In genomic region chr2:146423032-146423691, GRCm38 (mm10) we compare ENCODE assay signal across 22 mouse cellular contexts.
DNase-seq lines count a peak whose midpoint lies in the region; ATAC-seq and TF ChIP-seq lines count a peak whose summit lies in the region.
"Had no signal": no experiment of that assay in that cellular context is flagged by ENCODE, and none has a peak within 500 bp of the region (broad histone marks: within the 10 kb centered on the region; RNA-seq: fewer than 3 reads in every experiment).

No protein-coding gene starts in this region.

- no peak overlapping the region for H3K9ac ChIP-seq in forebrain, postnatal 0 days
- no peak overlapping the region for H3K9ac ChIP-seq in forebrain, embryonic 13.5 days
- H3K9ac ChIP-seq in midbrain, embryonic 14.5 days (replicated peaks; ENCODE audit: low read length) = no peak overlapping the region
- H3K9ac ChIP-seq: embryonic facial prominence, embryonic 12.5 days; heart, embryonic 12.5 days; kidney, embryonic 15.5 days; lung, embryonic 15.5 days; stomach, embryonic 15.5 days had no signal

- H3K36me3 ChIP-seq in forebrain, postnatal 0 days (ENCODE audit: insufficient read depth) = no peaks in the 10 kb centered on the region
- 0 out of 2 replicates have a peak, but pooled peaks cover 16% of the 10 kb centered on the region for H3K36me3 ChIP-seq in forebrain, embryonic 13.5 days (ENCODE audit: poor library complexity, severe bottlenecking)
- H3K36me3 ChIP-seq in midbrain, embryonic 14.5 days (ENCODE audit: control insufficient read depth, insufficient read depth, low read length) = peaks cover 16% of the 10 kb centered on the region; the same call in 1 of the 2 replicates
- H3K36me3 ChIP-seq in midbrain, embryonic 10.5 days = no peaks in the 10 kb centered on the region
- H3K36me3 ChIP-seq: embryonic facial prominence, embryonic 12.5 days; heart, embryonic 12.5 days; stomach, embryonic 15.5 days had no signal

- no peak for TF ChIP-seq CTCF in forebrain, postnatal 0 days (IDR thresholded peaks at IDR 0.05; ENCODE audit: low read depth)
- no peak for TF ChIP-seq CTCF in brain, embryonic 14.5 days (IDR thresholded peaks at IDR 0.05; ENCODE audit: borderline replicate concordance, extremely low read depth, insufficient read depth, insufficient read length)

- TF ChIP-seq POLR2A in brain, embryonic 14.5 days (IDR thresholded peaks at IDR 0.05; ENCODE audit: borderline replicate concordance, extremely low read depth, insufficient read depth, insufficient read length, poor library complexity, severe bottlenecking) = no peak

- peak; percentile 32 for DNase-seq in adrenal gland, postnatal 25 days
- no peak for DNase-seq in adrenal gland, postnatal 10 days
- peak; percentile 59 for DNase-seq in forebrain, postnatal 0 days
- DNase-seq in midbrain, embryonic 14.5 days = peak; percentile 21
- DNase-seq in midbrain, embryonic 10.5 days (ENCODE audit: low spot score) = no peak
- peak; percentile 43 for DNase-seq in brain, embryonic 14.5 days (ENCODE audit: low read depth)
- no peak for DNase-seq in thymus, adult 18-20 months
- DNase-seq: cerebellum, adult 9-11 months; embryo, embryonic 11 days; heart, adult 2 months; kidney, postnatal 25 days; liver; right cerebral cortex, postnatal 14 days; thymus, postnatal 14 days had no signal

- H3K4me3 ChIP-seq in forebrain, postnatal 0 days (ENCODE audit: low read depth, low read length) = no peak overlapping the region
- H3K4me3 ChIP-seq in forebrain, embryonic 13.5 days = no peak overlapping the region
- H3K4me3 ChIP-seq in midbrain, embryonic 14.5 days (replicated peaks; ENCODE audit: low read depth, low read length) = no peak overlapping the region
- no peak overlapping the region for H3K4me3 ChIP-seq in midbrain, embryonic 10.5 days
- H3K4me3 ChIP-seq: embryonic facial prominence, embryonic 12.5 days; heart, adult 2 months; heart, embryonic 12.5 days; kidney, embryonic 15.5 days; lung, embryonic 15.5 days; stomach, embryonic 15.5 days had no signal

- ATAC-seq in forebrain, postnatal 0 days = peak; percentile 70
- ATAC-seq in forebrain, embryonic 13.5 days = no peak; the same call in 1 of the 2 replicates
- no peak for ATAC-seq in midbrain, embryonic 14.5 days (ENCODE audit: low FRiP score, low TSS enrichment)
- ATAC-seq: intestine, embryonic 16.5 days had no signal

- WGBS in forebrain, postnatal 0 days = 43% methylated on average over 5 of the region's 5 CpGs
- WGBS in forebrain, embryonic 13.5 days = 83% methylated on average over 5 of the region's 5 CpGs
- 66% methylated on average over 5 of the region's 5 CpGs for WGBS in midbrain, embryonic 14.5 days
- WGBS in midbrain, embryonic 10.5 days = 93% methylated on average over 5 of the region's 5 CpGs

- H3K4me2 ChIP-seq in forebrain, postnatal 0 days (ENCODE audit: low read depth) = no peak overlapping the region
- no peak overlapping the region for H3K4me2 ChIP-seq in forebrain, embryonic 13.5 days
- no peak overlapping the region for H3K4me2 ChIP-seq in midbrain, embryonic 14.5 days (ENCODE audit: low read length)
- H3K4me2 ChIP-seq: embryonic facial prominence, embryonic 12.5 days; heart, embryonic 12.5 days; kidney, embryonic 15.5 days; lung, embryonic 15.5 days; midbrain, embryonic 11.5 days; stomach, embryonic 15.5 days had no signal

- 0 out of 2 replicates have a peak, but pooled peaks cover 2% of the 10 kb centered on the region for H3K4me1 ChIP-seq in forebrain, postnatal 0 days (ENCODE audit: insufficient read depth)
- no peaks in the 10 kb centered on the region for H3K4me1 ChIP-seq in forebrain, embryonic 13.5 days
- H3K4me1 ChIP-seq in midbrain, embryonic 14.5 days (ENCODE audit: control insufficient read depth, insufficient read depth, low read length) = no peaks in the 10 kb centered on the region
- H3K4me1 ChIP-seq in midbrain, embryonic 10.5 days = no peaks in the 10 kb centered on the region
- H3K4me1 ChIP-seq: embryonic facial prominence, embryonic 12.5 days; heart, embryonic 12.5 days; kidney, embryonic 15.5 days; lung, embryonic 15.5 days; stomach, embryonic 15.5 days had no signal

- H3K9me3 ChIP-seq in forebrain, postnatal 0 days (ENCODE audit: low read length) = no peaks in the 10 kb centered on the region
- H3K9me3 ChIP-seq in forebrain, embryonic 13.5 days (replicated peaks) = no peaks in the 10 kb centered on the region
- H3K9me3 ChIP-seq in midbrain, embryonic 14.5 days (ENCODE audit: control insufficient read depth, low read length) = no peaks in the 10 kb centered on the region
- H3K9me3 ChIP-seq in midbrain, embryonic 10.5 days (replicated peaks) = no peaks in the 10 kb centered on the region
- H3K9me3 ChIP-seq: embryonic facial prominence, embryonic 12.5 days; heart, embryonic 12.5 days; kidney, embryonic 15.5 days; lung, embryonic 15.5 days; stomach, embryonic 15.5 days had no signal

- H3K27me3 ChIP-seq in forebrain, postnatal 0 days (ENCODE audit: insufficient read depth, low read length) = no peaks in the 10 kb centered on the region
- no peaks in the 10 kb centered on the region for H3K27me3 ChIP-seq in forebrain, embryonic 13.5 days
- H3K27me3 ChIP-seq in midbrain, embryonic 14.5 days (ENCODE audit: control insufficient read depth, insufficient read depth, low read length) = no peaks in the 10 kb centered on the region
- no peaks in the 10 kb centered on the region for H3K27me3 ChIP-seq in midbrain, embryonic 10.5 days (ENCODE audit: low read depth, poor library complexity, severe bottlenecking)
- H3K27me3 ChIP-seq: embryonic facial prominence, embryonic 12.5 days; heart, embryonic 12.5 days; kidney, embryonic 15.5 days; lung, embryonic 15.5 days; stomach, embryonic 15.5 days had no signal

- H3K27ac ChIP-seq in forebrain, postnatal 0 days (ENCODE audit: low read depth, low read length) = peak overlapping the region; percentile 36; the same call in 1 of the 2 replicates
- no peak overlapping the region for H3K27ac ChIP-seq in forebrain, embryonic 13.5 days
- no peak overlapping the region for H3K27ac ChIP-seq in midbrain, embryonic 14.5 days (replicated peaks; ENCODE audit: low read depth, low read length)
- H3K27ac ChIP-seq in midbrain, embryonic 10.5 days (replicated peaks) = no peak overlapping the region
- H3K27ac ChIP-seq: embryonic facial prominence, embryonic 12.5 days; heart, adult 2 months; kidney, embryonic 15.5 days; lung, embryonic 15.5 days; stomach, embryonic 15.5 days had no signal

Comparison
In these comparisons a context has a peak if more than half of its experiments do, and no peak if none do; other contexts are left out.
1. DNase-seq: peak in adrenal gland, postnatal 25 days (single experiment), forebrain, postnatal 0 days (single experiment), midbrain, embryonic 14.5 days (single experiment) and brain, embryonic 14.5 days (single experiment); none in adrenal gland, postnatal 10 days (single experiment), midbrain, embryonic 10.5 days (single experiment) and thymus, adult 18-20 months (0 of 2).